Mouse (Mus musculus) kidney, postnatal 0 days (tissue): ENCODE data around the gene Ptx4. TPM values are rescaled to one million over a fixed set of nuclear protein-coding genes. Genes with fewer than 3 reads are reported as not detected.

Source experiments
- ATAC-seq: fragments of 200-750 bp; cut with Nextera tagmentation; replicated peaks from 2 replicates; pipeline ENCODE4 v1.8.0; 2017; ENCODE audit warnings: low read depth, moderate number of reproducible peaks, moderate TSS enrichment, moderate library complexity; ENCODE audit not compliant: low FRiP score
- DNase-seq: peaks from one replicate; pipeline ENCODE4 v3.0.0-alpha.2; 2016; ENCODE audit warnings: low spot score
- H3K27ac ChIP-seq: fragments of 300-500 bp; sonication (generic); 2 replicates; pipeline ENCODE4 v1.5.1; 2014; ENCODE audit warnings: mild to moderate bottlenecking
- H3K27me3 ChIP-seq: fragments of 300-500 bp; sonication (generic); 2 replicates; pipeline ENCODE4 v1.6.1; 2014; ENCODE audit warnings: low read length, mixed read lengths; ENCODE audit not compliant: insufficient read depth
- H3K36me3 ChIP-seq: fragments of 300-500 bp; sonication (generic); 2 replicates; pipeline ENCODE4 v1.6.1; 2014; ENCODE audit warnings: low read length, mixed read lengths; ENCODE audit not compliant: insufficient read depth
- H3K4me1 ChIP-seq: fragments of 300-500 bp; sonication (generic); replicated peaks from 2 replicates; pipeline ENCODE4 v1.6.1; 2014; ENCODE audit warnings: antibody characterized with exemption, low read length, mixed read lengths; ENCODE audit not compliant: insufficient read depth
- H3K4me2 ChIP-seq: fragments of 300-500 bp; sonication (generic); 2 replicates; pipeline ENCODE4 v1.6.1; 2014; ENCODE audit warnings: mild to moderate bottlenecking, low read length, moderate library complexity, mixed read lengths
- H3K4me3 ChIP-seq: fragments of 300-500 bp; sonication (generic); replicated peaks from 2 replicates; pipeline ENCODE4 v1.5.1; 2014; ENCODE audit warnings: low read depth, low read length
- H3K9ac ChIP-seq: fragments of 300-500 bp; sonication (generic); 2 replicates; pipeline ENCODE4 v1.6.1; 2014; ENCODE audit warnings: low read depth, low read length
- H3K9me3 ChIP-seq: fragments of 300-500 bp; sonication (generic); replicated peaks from 2 replicates; pipeline ENCODE4 v1.6.1; 2016; ENCODE audit warnings: low read length, inconsistent platforms, mixed read lengths
- CTCF ChIP-seq: IDR thresholded peaks from 2 replicates; pipeline ENCODE4 v1.5.1; 2016; ENCODE audit warnings: antibody characterized with exemption, low read depth, mild to moderate bottlenecking, moderate library complexity
- WGBS: fragments of 180-500 bp; shearing (Covaris S2); extraction: QIAGEN DNeasy Blood & Tissue Kit; methylation state at CpG from one replicate; pipeline ENCODE4 v1.1.7; 2014; 5-methylcytosine and 5-hydroxymethylcytosine counted together
- polyA plus RNA-seq: library from polyadenylated mRNA; unstranded; fragments of >200 nt; fragmentation: Nextera tagmentation; extraction: Ambion mirVana; gene quantifications from 2 replicates; pipeline ENCODE4 v1.2.1, GENCODE M21; 2015

The Ptx4 gene
- polyA plus RNA-seq, 1 experiment from 2014 or later, result not detected

DNA sequence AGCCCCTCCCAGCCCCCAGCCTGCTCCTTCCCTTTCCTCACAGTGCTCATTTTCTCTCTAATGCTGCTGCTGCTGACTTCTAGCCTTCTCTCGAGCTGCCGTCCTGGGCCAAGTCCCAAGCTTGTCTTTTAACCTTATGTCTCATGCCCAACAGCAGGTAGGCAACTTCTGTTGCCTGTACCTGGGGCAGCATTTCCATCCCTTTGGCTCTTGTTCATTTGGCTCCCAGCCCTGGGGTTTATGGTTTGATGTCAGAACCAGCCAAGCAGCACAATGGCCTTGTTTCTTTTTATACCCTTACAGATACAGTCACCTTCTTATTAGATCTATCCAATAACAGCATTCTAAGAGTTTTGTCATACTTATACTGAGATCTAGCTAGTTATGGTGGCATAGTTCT lies 24.3 kb upstream of the Ptx4 start:
- no peak overlapping the region for H3K4me3 ChIP-seq
- no peak overlapping the region for H3K27ac ChIP-seq
- ATAC-seq (no peak), DNase-seq (no peak)
- no peaks in the 10 kb centered on the region for H3K27me3 ChIP-seq
- no peak overlapping the region for H3K4me2 ChIP-seq
- H3K4me1 ChIP-seq, result no peaks in the 10 kb centered on the region
- no peak for TF ChIP-seq CTCF
- no peaks in the 10 kb centered on the region for H3K9me3 ChIP-seq
- peaks cover 38% of the 10 kb centered on the region for H3K36me3 ChIP-seq
- WGBS, result 87% methylated on average over 2 of the region's 2 CpGs
- no peak overlapping the region for H3K9ac ChIP-seq

DNA sequence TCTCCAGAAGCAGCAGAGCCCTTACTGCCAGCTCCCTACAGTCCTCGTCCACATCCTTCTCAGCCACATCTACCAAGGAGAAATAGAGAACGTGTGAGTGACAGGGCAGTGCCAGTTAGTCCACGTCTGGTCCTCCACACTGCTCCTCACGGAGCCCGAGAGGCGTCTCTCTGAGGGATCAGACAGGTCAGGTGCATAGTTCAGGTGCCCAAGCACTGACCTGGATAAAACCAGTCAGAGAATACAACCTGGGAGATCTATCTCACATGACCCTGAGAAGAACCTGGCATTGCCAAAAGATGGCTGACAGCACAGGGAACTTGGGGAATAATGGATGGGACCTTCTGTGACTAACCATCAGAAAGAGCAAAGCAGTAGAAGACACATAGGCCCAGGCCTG lies 20.5 kb upstream of the Ptx4 start:
- no peak for DNase-seq
- Histone ChIP-seq H3K9me3 (no peaks in the 10 kb centered on the region), H3K9ac (no peak overlapping the region), H3K27ac (no peak overlapping the region), H3K4me1 (no peaks in the 10 kb centered on the region), H3K36me3 (peaks cover 57% of the 10 kb centered on the region), H3K4me3 (no peak overlapping the region), H3K4me2 (no peak overlapping the region), H3K27me3 (no peaks in the 10 kb centered on the region)
- 87% methylated on average over 6 of the region's 6 CpGs for WGBS
- TF ChIP-seq CTCF, result no peak
- no peak for ATAC-seq

- WGBS, result 93% methylated on average over 11 of the region's 11 CpGs
- Histone ChIP-seq H3K27ac (no peak overlapping the region), H3K27me3 (no peaks in the 10 kb centered on the region), H3K9me3 (no peaks in the 10 kb centered on the region), H3K4me3 (no peak overlapping the region), H3K9ac (no peak overlapping the region), H3K36me3 (peaks cover 68% of the 10 kb centered on the region), H3K4me1 (no peaks in the 10 kb centered on the region), H3K4me2 (no peak overlapping the region)
- no peak for TF ChIP-seq CTCF
- ATAC-seq (no peak), DNase-seq (no peak)
Measured at GRCm38 (mm10) chr17:25101338-25101737, 19.2 kb upstream of the Ptx4 start.

DNA sequence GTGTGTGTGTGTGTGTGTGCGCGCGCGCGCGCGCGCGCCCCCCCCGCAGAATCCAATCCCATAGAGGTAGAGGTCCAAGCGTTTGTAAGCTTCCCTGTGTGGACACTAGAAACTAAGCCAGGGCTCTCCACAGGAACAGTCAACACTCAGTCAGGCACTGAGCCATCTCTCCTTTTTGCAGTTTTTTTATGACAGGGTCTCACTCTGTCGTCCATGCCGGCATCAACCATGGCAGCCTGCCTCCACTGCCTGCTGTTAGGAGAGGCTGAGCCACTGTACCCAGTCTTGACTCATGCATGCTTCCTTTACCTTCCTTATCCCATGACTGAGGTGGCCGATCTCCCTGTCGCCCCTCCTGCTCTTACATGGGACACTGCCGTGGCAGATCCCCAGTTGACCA lies 12.8 kb upstream of the Ptx4 start:
- no peak for TF ChIP-seq CTCF
- Histone ChIP-seq H3K4me3 (no peak overlapping the region), H3K4me2 (no peak overlapping the region), H3K27ac (no peak overlapping the region), H3K9ac (no peak overlapping the region), H3K36me3 (peaks cover 39% of the 10 kb centered on the region), H3K4me1 (no peaks in the 10 kb centered on the region), H3K9me3 (no peaks in the 10 kb centered on the region), H3K27me3 (no peaks in the 10 kb centered on the region)
- 88% methylated on average over 16 of the region's 16 CpGs for WGBS
- ATAC-seq, result no peak
- no peak for DNase-seq

- DNase-seq (peak; percentile 74), ATAC-seq (peak; percentile 78)
- peaks cover 26% of the 10 kb centered on the region; the same call in 1 of the 2 replicates for H3K36me3 ChIP-seq
- H3K4me3 ChIP-seq, result no peak overlapping the region
- TF ChIP-seq CTCF, result peak; percentile 78
- no peaks in the 10 kb centered on the region for H3K27me3 ChIP-seq
- 0 out of 2 replicates have a peak, but pooled peaks cover under 1% of the 10 kb centered on the region for H3K4me1 ChIP-seq
- H3K4me2 ChIP-seq, result no peak overlapping the region
- no peak overlapping the region for H3K9ac ChIP-seq
- no peaks in the 10 kb centered on the region for H3K9me3 ChIP-seq
- 89% methylated on average over 2 of the region's 2 CpGs for WGBS
- H3K27ac ChIP-seq, result no peak overlapping the region
Measured at GRCm38 (mm10) chr17:25109578-25109977, 11.0 kb upstream of the Ptx4 start.

GRCm38 (mm10) chr17:25110590-25110989 lies 10.0 kb upstream of the Ptx4 start:
- H3K9ac ChIP-seq, result no peak overlapping the region
- H3K4me2 ChIP-seq, result no peak overlapping the region
- peaks cover 16% of the 10 kb centered on the region; the same call in 1 of the 2 replicates for H3K36me3 ChIP-seq
- H3K27me3 ChIP-seq, result no peaks in the 10 kb centered on the region
- no peak overlapping the region for H3K27ac ChIP-seq
- DNase-seq, result no peak
- ATAC-seq, result no peak
- TF ChIP-seq CTCF, result no peak
- no peak overlapping the region for H3K4me3 ChIP-seq
- H3K4me1 ChIP-seq, result 0 out of 2 replicates have a peak, but pooled peaks cover 5% of the 10 kb centered on the region
- WGBS, result 96% methylated on average over 6 of the region's 6 CpGs
- H3K9me3 ChIP-seq, result no peaks in the 10 kb centered on the region

DNA sequence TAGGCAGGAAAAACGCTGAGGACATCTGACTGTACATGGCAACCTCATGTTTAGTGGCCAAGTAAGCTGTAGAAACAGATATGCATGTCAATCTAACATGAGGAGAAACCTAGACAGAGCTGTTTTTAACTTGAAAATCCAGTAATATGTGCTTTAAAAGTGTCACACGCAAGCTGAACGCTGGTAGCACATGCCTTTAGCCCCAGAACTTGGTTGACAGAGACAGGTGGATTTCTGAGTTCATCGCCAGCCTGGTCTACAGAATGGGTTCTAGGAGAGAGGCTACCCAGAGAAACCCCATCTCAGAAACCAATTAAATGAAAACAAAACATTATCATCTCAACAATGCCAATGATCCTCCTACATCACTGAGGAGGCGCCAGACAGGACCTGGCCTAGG lies 9.3 kb upstream of the Ptx4 start:
- Histone ChIP-seq H3K9ac (no peak overlapping the region), H3K27me3 (no peaks in the 10 kb centered on the region), H3K27ac (no peak overlapping the region), H3K9me3 (no peaks in the 10 kb centered on the region), H3K4me2 (no peak overlapping the region), H3K4me1 (0 out of 2 replicates have a peak, but pooled peaks cover 5% of the 10 kb centered on the region), H3K36me3 (peaks cover 9% of the 10 kb centered on the region; the same call in 1 of the 2 replicates), H3K4me3 (no peak overlapping the region)
- 89% methylated on average over 5 of the region's 5 CpGs for WGBS
- DNase-seq, result no peak
- no peak for ATAC-seq
- no peak for TF ChIP-seq CTCF
